Mouse (Mus musculus): Measurements from ENCODE around the gene Rbm38.

DNA sequence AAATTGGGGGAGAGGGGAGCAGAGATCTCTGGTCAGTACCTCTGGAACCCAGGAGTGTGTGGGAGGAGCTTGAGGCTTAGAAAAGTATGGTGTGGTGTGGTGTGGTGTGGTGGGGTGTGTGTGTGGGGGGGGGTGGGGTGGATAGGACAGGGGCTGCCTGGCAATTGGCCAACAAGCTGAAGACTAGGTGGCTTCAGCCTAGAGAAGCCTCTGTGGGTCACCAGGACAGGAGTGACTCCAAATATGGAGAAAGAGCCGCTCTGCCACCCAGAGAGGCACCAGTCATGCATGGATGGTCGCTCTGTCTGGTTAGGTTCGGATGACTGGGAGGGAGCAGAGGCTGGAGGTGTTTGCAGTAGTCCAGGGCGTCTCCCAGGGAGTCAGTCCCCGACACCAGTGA is 27.2 kb downstream of the Rbm38 start:
- TF ChIP-seq SMC3 (IDR thresholded peaks at IDR 0.05; ENCODE audit: low read depth, low read length) (no peak), CTCF (conservative IDR thresholded peaks at IDR 0.05 in 1 of 2, IDR thresholded peaks at IDR 0.05 in 1 of 2; ENCODE audit: low read depth in 2 of 2, low read length in 2 of 2) (no peak), TCF12 (IDR thresholded peaks at IDR 0.05; ENCODE audit: low read depth, low read length) (no peak), ZC3H11A (IDR thresholded peaks at IDR 0.05; ENCODE audit: low read depth, low read length) (no peak), POLR2A (IDR thresholded peaks at IDR 0.05; ENCODE audit: low read depth, low read length) (no peak), ETS1 (conservative IDR thresholded peaks at IDR 0.05; ENCODE audit: low read depth, low read length) (no peak), EP300 (IDR thresholded peaks at IDR 0.05; ENCODE audit: low read length) (no peak), NRF1 (IDR thresholded peaks at IDR 0.05; ENCODE audit: low read depth, low read length) (no peak)
